Mouse (Mus musculus): ENCODE data around the gene Ccer2. TPM values are rescaled to one million over a fixed set of nuclear protein-coding genes. Genes with fewer than 3 reads are reported as not detected.

Ccer2 gene
- polyA plus RNA-seq, 1 experiment: 0.16 TPM

DNA sequence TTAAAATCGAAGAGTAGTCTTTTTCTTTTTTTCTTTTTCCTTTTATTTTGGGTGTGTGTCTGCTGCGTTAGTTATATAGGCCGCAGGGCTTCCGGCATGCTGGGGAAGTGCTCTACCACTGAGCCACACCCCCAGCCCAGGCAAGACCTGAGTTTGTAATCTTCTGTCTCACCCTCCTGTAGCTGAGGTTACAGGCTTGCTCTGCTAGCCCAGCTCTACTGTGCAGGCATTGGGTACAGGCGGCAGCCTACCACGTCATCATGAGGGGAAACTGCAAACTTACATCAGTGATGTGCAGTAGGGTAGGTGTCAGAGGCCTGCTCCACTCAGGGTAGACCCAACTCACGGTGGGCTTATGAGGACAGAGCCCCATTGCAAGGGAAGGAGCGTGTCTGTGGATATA, 25.3 kb downstream of the Ccer2 start:
- Histone ChIP-seq H3K27ac (ENCODE audit: control insufficient read depth, insufficient read depth, low read length) (peak overlapping the region; percentile 96), H3K36me3 (ENCODE audit: control insufficient read depth, insufficient read depth, low read length) (no peaks in the 10 kb centered on the region), H3K4me1 (replicated peaks; ENCODE audit: control insufficient read depth, insufficient read depth, low read length) (peaks cover 52% of the 10 kb centered on the region), H3K27me3 (ENCODE audit: control insufficient read depth, insufficient read depth, low read length) (no peaks in the 10 kb centered on the region), H3K4me3 (ENCODE audit: control insufficient read depth, insufficient read depth, low read length) (no peak overlapping the region; the same call in 1 of the 2 replicates)
- peak; percentile 84 for DNase-seq
- WGBS: 12% methylated on average over 8 of the region's 8 CpGs
- TF ChIP-seq POLR2A (IDR thresholded peaks at IDR 0.05; ENCODE audit: control insufficient read depth, extremely low read depth, insufficient read depth, low read length, poor library complexity) (peak; percentile 79), CTCF (IDR thresholded peaks at IDR 0.05; ENCODE audit: borderline replicate concordance, control insufficient read depth, extremely low read depth, insufficient read depth, low read length, poor library complexity) (no peak; the same call in 1 of the 2 replicates)

GRCm38 (mm10) chr7:28785161-28785560, 29.2 kb downstream of the Ccer2 start:
- 28% methylated on average over 5 of the region's 5 CpGs for WGBS
- no peaks in the 10 kb centered on the region for H3K27me3 ChIP-seq (ENCODE audit: control insufficient read depth, insufficient read depth, low read length)
- no peak for TF ChIP-seq POLR2A (IDR thresholded peaks at IDR 0.05; ENCODE audit: control insufficient read depth, extremely low read depth, insufficient read depth, low read length, poor library complexity)
- no peak for TF ChIP-seq CTCF (IDR thresholded peaks at IDR 0.05; ENCODE audit: borderline replicate concordance, control insufficient read depth, extremely low read depth, insufficient read depth, low read length, poor library complexity)
- no peak overlapping the region for H3K4me3 ChIP-seq (ENCODE audit: control insufficient read depth, insufficient read depth, low read length)
- H3K4me1 ChIP-seq (replicated peaks; ENCODE audit: control insufficient read depth, insufficient read depth, low read length): peaks cover 67% of the 10 kb centered on the region
- no peaks in the 10 kb centered on the region for H3K36me3 ChIP-seq (ENCODE audit: control insufficient read depth, insufficient read depth, low read length)
- DNase-seq: peak; percentile 56
- H3K27ac ChIP-seq (ENCODE audit: control insufficient read depth, insufficient read depth, low read length): peak overlapping the region; percentile 56; the same call in 1 of the 2 replicates

GRCm38 (mm10) chr7:28787884-28788283, 31.9 kb downstream of the Ccer2 start:
- no peak for DNase-seq
- no peak for TF ChIP-seq CTCF (IDR thresholded peaks at IDR 0.05; ENCODE audit: borderline replicate concordance, control insufficient read depth, extremely low read depth, insufficient read depth, low read length, poor library complexity)
- TF ChIP-seq POLR2A (IDR thresholded peaks at IDR 0.05; ENCODE audit: control insufficient read depth, extremely low read depth, insufficient read depth, low read length, poor library complexity): no peak
- H3K4me3 ChIP-seq (ENCODE audit: control insufficient read depth, insufficient read depth, low read length): no peak overlapping the region
- H3K27me3 ChIP-seq (ENCODE audit: control insufficient read depth, insufficient read depth, low read length): no peaks in the 10 kb centered on the region
- WGBS: 91% methylated on average over 9 of the region's 9 CpGs
- H3K4me1 ChIP-seq (replicated peaks; ENCODE audit: control insufficient read depth, insufficient read depth, low read length): peaks cover 66% of the 10 kb centered on the region
- H3K27ac ChIP-seq (ENCODE audit: control insufficient read depth, insufficient read depth, low read length): no peak overlapping the region; the same call in 1 of the 2 replicates
- no peaks in the 10 kb centered on the region for H3K36me3 ChIP-seq (ENCODE audit: control insufficient read depth, insufficient read depth, low read length)

GRCm38 (mm10) chr7:28788307-28789195, 32.6 kb downstream of the Ccer2 start, which contains the start of gene Rinl:
Rinl (plus strand) TSS chr7:28788969.
- Histone ChIP-seq H3K4me3 (ENCODE audit: control insufficient read depth, insufficient read depth, low read length) (peak within 1 kb of the TSS; percentile 54), H3K27me3 (ENCODE audit: control insufficient read depth, insufficient read depth, low read length) (no peaks in the 10 kb centered on the region), H3K36me3 (ENCODE audit: control insufficient read depth, insufficient read depth, low read length) (no peaks in the 10 kb centered on the region), H3K4me1 (replicated peaks; ENCODE audit: control insufficient read depth, insufficient read depth, low read length) (peaks cover 63% of the 10 kb centered on the region), H3K27ac (ENCODE audit: control insufficient read depth, insufficient read depth, low read length) (peak within 1 kb of the TSS; percentile 65)
- DNase-seq: peak; percentile 79
- WGBS: 9% methylated on average over 5 of the region's 5 CpGs
- TF ChIP-seq CTCF (IDR thresholded peaks at IDR 0.05; ENCODE audit: borderline replicate concordance, control insufficient read depth, extremely low read depth, insufficient read depth, low read length, poor library complexity) (no peak), POLR2A (IDR thresholded peaks at IDR 0.05; ENCODE audit: control insufficient read depth, extremely low read depth, insufficient read depth, low read length, poor library complexity) (peak; percentile 69; the same call in 1 of the 2 replicates)

DNA sequence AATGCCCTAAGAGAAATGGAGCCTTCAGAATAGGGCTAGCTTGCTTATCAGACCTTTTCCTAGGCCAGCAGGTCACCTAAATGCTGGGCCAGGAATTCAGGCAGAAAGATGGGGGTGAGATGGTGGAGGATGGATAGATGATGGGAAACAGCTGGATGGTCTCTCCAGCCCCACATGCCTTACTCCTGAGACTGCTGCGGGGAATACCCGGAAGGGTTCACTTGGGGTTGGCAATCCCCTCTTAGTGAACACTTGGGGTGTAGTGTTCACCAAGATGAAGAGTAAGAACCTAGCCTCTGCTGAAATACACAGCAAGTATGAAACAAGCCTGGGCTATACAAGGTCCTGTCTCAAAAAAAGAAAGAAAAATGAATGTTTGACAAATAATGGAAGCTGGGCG, 33.3 kb downstream of the Ccer2 start:
- TF ChIP-seq POLR2A (IDR thresholded peaks at IDR 0.05; ENCODE audit: control insufficient read depth, extremely low read depth, insufficient read depth, low read length, poor library complexity) (no peak), CTCF (IDR thresholded peaks at IDR 0.05; ENCODE audit: borderline replicate concordance, control insufficient read depth, extremely low read depth, insufficient read depth, low read length, poor library complexity) (no peak)
- H3K4me1 ChIP-seq (replicated peaks; ENCODE audit: control insufficient read depth, insufficient read depth, low read length): peaks cover 57% of the 10 kb centered on the region
- H3K27me3 ChIP-seq (ENCODE audit: control insufficient read depth, insufficient read depth, low read length): no peaks in the 10 kb centered on the region
- H3K36me3 ChIP-seq (ENCODE audit: control insufficient read depth, insufficient read depth, low read length): no peaks in the 10 kb centered on the region
- peak overlapping the region; percentile 54 for H3K4me3 ChIP-seq (ENCODE audit: control insufficient read depth, insufficient read depth, low read length)
- 65% methylated on average over 3 of the region's 3 CpGs for WGBS
- DNase-seq: no peak
- H3K27ac ChIP-seq (ENCODE audit: control insufficient read depth, insufficient read depth, low read length): peak overlapping the region; percentile 57

- Histone ChIP-seq H3K4me3 (ENCODE audit: control insufficient read depth, insufficient read depth, low read length) (no peak overlapping the region), H3K27ac (ENCODE audit: control insufficient read depth, insufficient read depth, low read length) (peak overlapping the region; percentile 57; the same call in 1 of the 2 replicates), H3K27me3 (ENCODE audit: control insufficient read depth, insufficient read depth, low read length) (no peaks in the 10 kb centered on the region), H3K4me1 (replicated peaks; ENCODE audit: control insufficient read depth, insufficient read depth, low read length) (peaks cover 47% of the 10 kb centered on the region), H3K36me3 (ENCODE audit: control insufficient read depth, insufficient read depth, low read length) (no peaks in the 10 kb centered on the region)
- no peak for TF ChIP-seq POLR2A (IDR thresholded peaks at IDR 0.05; ENCODE audit: control insufficient read depth, extremely low read depth, insufficient read depth, low read length, poor library complexity)
- TF ChIP-seq CTCF (IDR thresholded peaks at IDR 0.05; ENCODE audit: borderline replicate concordance, control insufficient read depth, extremely low read depth, insufficient read depth, low read length, poor library complexity): peak; percentile 52; the same call in 1 of the 2 replicates
- 84% methylated on average over 8 of the region's 8 CpGs for WGBS
- no peak for DNase-seq
Observed at GRCm38 (mm10) chr7:28790066-28790806, 34.3 kb downstream of the Ccer2 start.
